Mouse (Mus musculus) hindbrain, embryonic 13.5 days (tissue): ENCODE results near the gene Tead4. TPM values are rescaled to one million over a fixed set of nuclear protein-coding genes. Genes with fewer than 3 reads are reported as not detected.

Experiments
- ATAC-seq: fragments of 200-750 bp; cut with Nextera tagmentation; 2 replicates; pipeline ENCODE4 v1.8.0; 2017; ENCODE audit warnings: moderate TSS enrichment; ENCODE audit not compliant: low FRiP score
- H3K27ac ChIP-seq: fragments of 300-500 bp; sonication (generic); 2 replicates; pipeline ENCODE4 v1.5.1; 2015; ENCODE audit warnings: inconsistent platforms, mild to moderate bottlenecking, moderate library complexity
- H3K27me3 ChIP-seq: fragments of 300-500 bp; sonication (generic); 2 replicates; pipeline ENCODE4 v1.6.1; 2015; ENCODE audit warnings: mild to moderate bottlenecking, inconsistent platforms
- H3K36me3 ChIP-seq: fragments of 300-500 bp; sonication (generic); 2 replicates; pipeline ENCODE4 v1.6.1; 2015; ENCODE audit warnings: mild to moderate bottlenecking, inconsistent platforms
- H3K4me1 ChIP-seq: fragments of 300-500 bp; sonication (generic); replicated peaks from 2 replicates; pipeline ENCODE4 v1.6.1; 2015; ENCODE audit warnings: inconsistent platforms
- H3K4me2 ChIP-seq: fragments of 300-500 bp; sonication (generic); 2 replicates; pipeline ENCODE4 v1.6.1; 2015; ENCODE audit warnings: inconsistent platforms, mild to moderate bottlenecking, moderate library complexity
- H3K4me3 ChIP-seq: fragments of 300-500 bp; sonication (generic); 2 replicates; pipeline ENCODE4 v1.5.1; 2015; ENCODE audit warnings: mild to moderate bottlenecking, inconsistent platforms
- H3K9ac ChIP-seq: fragments of 300-500 bp; sonication (generic); 2 replicates; pipeline ENCODE4 v1.6.1; 2015; ENCODE audit warnings: mild to moderate bottlenecking, inconsistent platforms
- H3K9me3 ChIP-seq: fragments of 300-500 bp; sonication (generic); 2 replicates; pipeline ENCODE4 v1.6.1; 2016; ENCODE audit warnings: inconsistent platforms
- WGBS: fragments of 180-500 bp; shearing (Covaris S2); methylation state at CpG from one replicate; pipeline ENCODE4 v1.1.7; 2015; 5-methylcytosine and 5-hydroxymethylcytosine counted together
- polyA plus RNA-seq: library from polyadenylated mRNA; unstranded; fragments of >200 nt; fragmentation: Nextera tagmentation; extraction: Ambion mirVana; gene quantifications from 2 replicates; pipeline ENCODE4 v1.2.1, GENCODE M21; 2015

Tead4 gene
- polyA plus RNA-seq, 1 experiment from 2014 or later = 0.53 TPM

GRCm38 (mm10) chr6:128179247-128179646, 121.4 kb downstream of the Tead4 start:
- Histone ChIP-seq H3K36me3 (no peaks in the 10 kb centered on the region), H3K4me2 (no peak overlapping the region), H3K27me3 (no peaks in the 10 kb centered on the region), H3K9me3 (no peaks in the 10 kb centered on the region), H3K4me3 (no peak overlapping the region), H3K9ac (no peak overlapping the region), H3K4me1 (no peaks in the 10 kb centered on the region), H3K27ac (no peak overlapping the region)
- WGBS = 61% methylated on average over 5 of the region's 5 CpGs
- no peak for ATAC-seq

DNA sequence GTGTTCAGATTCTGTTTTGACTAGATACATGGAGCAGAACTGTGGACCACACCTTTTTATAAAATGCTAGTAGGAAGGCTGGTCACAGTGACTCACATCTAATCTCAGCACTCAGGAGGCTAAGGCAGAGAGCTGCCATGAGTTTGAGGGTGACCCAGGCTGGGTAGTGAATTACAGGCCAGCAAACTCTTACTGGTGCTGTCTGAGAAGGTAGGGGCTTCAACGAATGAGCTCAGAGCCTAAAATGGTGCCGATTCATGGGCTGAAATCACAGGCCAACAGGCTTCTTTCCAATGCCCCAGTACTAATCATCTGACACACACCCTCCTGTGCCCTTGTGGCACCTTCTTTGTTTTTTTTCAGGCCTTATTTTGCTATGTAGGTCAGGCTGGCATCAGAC, 121.9 kb downstream of the Tead4 start:
- WGBS = 96% methylated on average over 2 of the region's 2 CpGs
- Histone ChIP-seq H3K9ac (no peak overlapping the region), H3K36me3 (no peaks in the 10 kb centered on the region), H3K4me2 (no peak overlapping the region), H3K4me1 (no peaks in the 10 kb centered on the region), H3K27me3 (no peaks in the 10 kb centered on the region), H3K27ac (no peak overlapping the region), H3K4me3 (no peak overlapping the region), H3K9me3 (no peaks in the 10 kb centered on the region)
- no peak for ATAC-seq

Other genes with a start within 250 kb of the Tead4 start
- 32.7 and 35.8 TPM in 2 replicates for gene Tspan9, start 157.2 kb downstream of the Tead4 start, polyA plus RNA-seq
- 19.9 and 20.1 TPM in 2 replicates for gene Tulp3, start 55.0 kb upstream of the Tead4 start, polyA plus RNA-seq
- gene Rhno1, start 62.1 kb upstream of the Tead4 start, polyA plus RNA-seq = 115 and 117 TPM in 2 replicates
- gene Foxm1, start 62.1 kb upstream of the Tead4 start, polyA plus RNA-seq = 8.7 and 9.6 TPM in 2 replicates
- gene Tex52, start 74.6 kb upstream of the Tead4 start, polyA plus RNA-seq = 0.47 and 0.70 TPM in 2 replicates
- gene Gm44596, start 74.7 kb upstream of the Tead4 start, polyA plus RNA-seq = not detected in 2 replicates
- 8.1 and 9.5 TPM in 2 replicates for gene Nrip2, start 98.5 kb upstream of the Tead4 start, polyA plus RNA-seq
- gene Itfg2, start 124.1 kb upstream of the Tead4 start, polyA plus RNA-seq = 41.7 and 46.0 TPM in 2 replicates
- 371 and 380 TPM in 2 replicates for gene Fkbp4, start 137.9 kb upstream of the Tead4 start, polyA plus RNA-seq
- gene Pzp, start 225.9 kb upstream of the Tead4 start, polyA plus RNA-seq = 0.06 and 0.19 TPM in 2 replicates